Mouse (Mus musculus) kidney, adult 9 months (tissue): ENCODE results near the gene Lmbr1l.
"Not testable (repeated sequence)": the region's sequence is repeated elsewhere in the genome, so short reads cannot be mapped to it uniquely, and the experiment has no call there.

Experiments used
- DNase-seq: peaks from one replicate; pipeline ENCODE4 v3.0.0; 2022

Gene Lmbr1l

DNA sequence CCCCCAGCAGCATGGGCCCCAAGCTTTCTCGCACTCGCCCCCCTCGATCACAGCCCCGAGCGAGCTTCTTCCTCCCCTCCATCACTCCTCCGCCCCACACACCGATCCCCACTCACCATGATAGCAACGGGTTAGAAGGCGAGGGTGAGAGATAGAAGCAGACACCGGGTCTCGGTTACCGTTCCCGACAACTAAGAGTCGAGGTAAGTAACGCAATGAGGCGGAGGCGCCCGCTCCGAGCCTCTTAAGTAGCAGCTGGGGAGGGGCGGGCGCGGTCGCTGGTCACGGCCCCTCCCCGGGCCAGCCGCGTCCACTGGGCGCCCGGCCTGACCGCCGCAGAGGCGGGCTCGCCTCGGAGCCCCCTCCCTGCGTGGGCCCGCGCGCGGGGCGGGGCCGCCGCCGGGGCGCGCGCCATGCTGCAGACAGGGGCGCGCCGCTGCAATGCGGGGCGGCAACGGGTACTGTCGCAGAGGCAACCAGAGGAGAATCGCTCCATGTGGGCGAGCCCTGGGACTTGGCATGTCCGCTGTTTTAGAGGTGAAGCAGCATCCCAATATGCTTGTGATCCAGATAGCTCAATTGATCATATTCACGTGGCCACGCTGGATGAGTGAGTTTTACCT lies 16.3 kb upstream of the Lmbr1l start, which contains the start of gene Tuba1b:
Tuba1b (minus strand) TSS at position 349 of the 623 bp plus-strand sequence.
- DNase-seq: peak; percentile 92

DNA sequence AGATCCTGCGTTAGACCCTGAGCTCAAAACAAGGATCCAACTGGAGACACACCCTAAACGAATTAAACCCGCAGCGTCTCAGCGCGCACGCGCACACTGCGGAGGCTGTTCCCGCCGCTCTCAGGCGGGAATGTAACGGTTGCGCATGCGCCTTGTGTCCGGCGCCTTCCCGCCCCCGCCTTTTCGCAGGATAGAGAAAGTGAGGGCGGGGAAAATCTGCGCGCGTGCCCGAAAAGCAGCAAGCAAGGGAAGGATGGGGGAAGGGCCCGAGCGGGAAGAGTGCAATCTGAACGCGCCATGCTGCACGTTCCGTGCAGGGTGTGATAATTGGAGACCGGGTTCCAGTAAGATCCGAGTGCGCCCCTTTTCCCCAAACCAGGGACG lies 15.8 kb upstream of the Lmbr1l start:
- DNase-seq: peak; percentile 97

DNA sequence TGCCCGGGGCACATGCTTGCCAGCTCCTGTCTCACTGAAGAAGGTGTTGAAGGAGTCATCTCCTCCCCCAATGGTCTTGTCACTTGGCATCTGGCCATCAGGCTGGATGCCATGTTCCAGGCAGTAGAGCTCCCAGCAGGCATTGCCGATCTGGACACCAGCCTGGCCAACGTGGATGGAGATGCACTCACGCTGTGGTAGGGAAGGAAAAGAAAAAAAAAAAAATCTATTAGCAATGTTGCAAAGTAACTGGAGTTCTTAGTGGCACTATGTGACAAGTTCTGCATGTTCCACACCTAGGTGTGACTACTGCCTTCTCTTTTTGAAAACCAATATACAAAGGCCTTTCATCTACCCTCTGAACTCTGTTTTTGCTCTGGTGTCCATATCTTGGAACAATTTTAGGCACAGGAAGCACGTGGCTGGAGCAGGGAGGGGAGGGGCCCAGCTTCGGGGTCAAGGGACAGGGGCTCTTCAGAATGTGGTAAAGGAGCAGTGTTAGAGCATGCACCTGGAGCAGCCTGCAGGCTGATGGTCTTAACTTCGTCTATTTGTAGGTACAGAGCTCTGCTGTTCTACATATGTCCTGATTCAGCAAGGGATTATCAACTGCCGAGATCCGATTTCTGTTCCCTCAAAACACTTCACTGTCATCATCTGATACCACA lies 15.1 kb upstream of the Lmbr1l start:
- DNase-seq: not testable (repeated sequence)

- no peak for DNase-seq
Observed at GRCm38 (mm10) chr15:98930998-98931397, 13.0 kb upstream of the Lmbr1l start.

GRCm38 (mm10) chr15:98930017-98930734 lies 12.1 kb upstream of the Lmbr1l start:
- no peak for DNase-seq

DNA sequence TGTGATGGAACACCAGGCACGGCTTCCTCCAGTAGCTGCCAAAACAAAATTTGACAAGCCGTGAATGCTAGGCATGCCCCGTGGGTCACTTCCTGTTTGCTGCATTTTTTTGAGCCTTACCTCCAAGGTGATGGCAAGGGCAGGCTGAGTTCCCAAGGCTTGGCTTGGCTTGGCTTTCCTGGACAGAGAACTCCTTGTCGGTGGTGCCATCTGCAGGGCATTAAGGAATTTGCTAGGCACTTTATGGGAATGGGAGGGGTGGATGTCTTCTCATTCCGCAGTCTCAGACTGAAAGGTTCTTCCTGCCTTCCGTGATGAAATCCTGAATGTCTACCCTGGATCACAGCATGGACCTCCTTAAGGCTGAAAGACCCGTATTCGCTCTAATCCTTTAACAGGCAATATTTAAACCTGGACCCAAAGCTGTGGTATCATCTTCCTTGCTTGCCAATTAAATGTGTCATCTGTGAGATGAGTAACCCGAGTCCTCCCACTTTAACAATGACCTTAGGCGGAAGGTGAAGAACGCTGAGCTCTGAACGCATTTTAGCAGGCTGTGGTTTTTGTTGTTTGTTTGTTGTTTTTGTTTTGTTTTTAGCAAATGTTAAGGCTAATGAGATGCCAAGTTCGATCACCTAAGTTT lies 10.7 kb upstream of the Lmbr1l start:
- peak; percentile 95 for DNase-seq

DNA sequence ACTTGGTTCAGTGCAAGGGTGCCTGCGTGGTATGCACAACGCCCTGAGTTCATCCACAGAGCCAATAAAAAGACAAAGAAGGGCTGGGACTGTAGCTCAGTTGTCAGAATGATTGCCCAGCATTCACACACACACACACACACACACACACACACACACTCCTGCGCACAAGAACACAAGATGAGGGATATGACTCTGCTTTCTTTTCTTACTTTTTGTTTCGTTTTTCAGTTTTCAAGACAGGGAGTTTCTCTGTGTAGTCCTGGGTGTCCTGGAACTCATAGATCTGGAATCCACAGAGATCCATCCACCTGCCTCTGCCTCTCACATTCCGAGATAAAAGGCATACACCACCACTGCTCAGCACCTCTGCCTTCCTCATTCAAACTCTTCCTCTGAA lies 9.5 kb upstream of the Lmbr1l start:
- DNase-seq: no peak

DNA sequence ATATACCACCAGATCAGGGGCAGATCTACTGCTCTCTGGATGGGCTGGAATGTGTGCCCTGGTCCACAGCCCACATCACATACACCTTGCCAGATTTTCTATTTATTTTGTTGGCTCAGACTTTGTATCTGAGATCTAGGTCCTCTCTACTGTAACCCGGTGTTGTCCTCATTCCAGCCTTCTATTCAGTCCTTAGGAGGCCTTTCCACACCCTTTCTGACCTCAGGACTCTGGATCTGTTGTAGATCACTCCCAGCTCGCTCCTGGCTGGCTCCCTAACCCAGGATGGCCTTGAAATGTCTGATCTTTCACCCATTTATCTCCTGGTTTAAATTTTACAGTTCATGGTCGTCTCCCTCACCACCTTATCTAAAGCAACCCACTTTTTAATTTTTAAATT lies 6.7 kb upstream of the Lmbr1l start:
- DNase-seq: peak; percentile 81

GRCm38 (mm10) chr15:98923031-98923537 lies 5.1 kb upstream of the Lmbr1l start:
- no peak for DNase-seq

GRCm38 (mm10) chr15:98922581-98922980 lies 4.5 kb upstream of the Lmbr1l start:
- DNase-seq: peak; percentile 82

DNA sequence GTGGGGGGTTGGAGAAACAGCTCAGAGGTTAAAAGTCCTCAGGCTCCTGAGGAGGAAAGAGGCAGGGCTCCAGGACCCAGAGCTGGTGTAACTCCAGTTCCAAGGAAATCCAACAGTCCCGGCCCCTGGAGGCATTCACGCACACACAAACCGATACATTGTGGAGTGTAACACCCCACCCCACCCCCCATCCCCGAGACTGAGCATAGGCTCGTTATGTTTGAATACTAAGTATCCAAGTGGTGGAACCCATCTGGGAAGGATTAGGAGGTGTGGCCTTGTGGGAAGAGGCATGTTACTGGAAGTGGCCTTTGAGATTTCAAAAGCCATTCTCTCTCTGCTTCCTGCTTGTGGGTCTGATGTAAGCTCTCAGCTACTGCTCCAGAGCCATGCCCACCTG lies 3.5 kb upstream of the Lmbr1l start:
- no peak for DNase-seq

DNA sequence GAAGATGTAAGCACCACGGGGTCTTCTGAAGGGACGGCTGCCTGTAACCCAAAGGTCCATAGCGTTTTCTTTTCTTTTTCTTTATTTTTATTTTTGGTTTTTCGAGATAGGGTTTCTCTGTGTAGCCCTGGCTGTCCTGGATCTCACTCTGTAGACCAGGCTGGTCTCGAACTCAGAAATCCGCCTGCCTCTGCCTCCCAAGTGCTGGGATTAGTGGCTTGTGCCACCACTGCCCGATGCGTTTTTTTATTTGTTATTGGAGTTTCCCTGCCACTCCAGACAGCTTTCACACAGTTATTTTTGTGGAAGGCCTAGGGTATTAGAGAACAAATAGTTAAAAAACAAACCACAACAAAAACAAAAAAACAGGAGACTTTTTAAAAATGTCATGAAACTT lies 466 bp upstream of the Lmbr1l start:
- DNase-seq: not testable (repeated sequence)

DNA sequence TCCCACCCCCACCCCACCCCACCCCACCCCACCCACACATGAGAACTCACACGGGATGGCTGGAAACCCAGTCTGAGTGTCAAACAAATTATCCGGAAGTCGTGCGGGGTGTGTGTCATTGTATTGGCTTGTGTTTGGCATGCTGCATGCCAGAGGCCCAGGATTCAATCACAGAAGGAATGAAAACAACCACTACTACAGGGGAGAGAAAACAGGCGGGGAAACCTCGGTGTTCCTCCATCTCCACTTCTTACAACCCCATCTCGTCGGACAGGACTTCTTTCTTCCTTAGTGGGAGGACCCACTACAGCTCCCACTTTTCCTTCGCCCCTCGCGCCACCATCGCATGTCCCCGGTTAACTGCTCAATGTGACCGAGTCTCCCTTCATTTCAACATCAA lies 940 bp downstream of the Lmbr1l start:
- peak; percentile 46 for DNase-seq

DNA sequence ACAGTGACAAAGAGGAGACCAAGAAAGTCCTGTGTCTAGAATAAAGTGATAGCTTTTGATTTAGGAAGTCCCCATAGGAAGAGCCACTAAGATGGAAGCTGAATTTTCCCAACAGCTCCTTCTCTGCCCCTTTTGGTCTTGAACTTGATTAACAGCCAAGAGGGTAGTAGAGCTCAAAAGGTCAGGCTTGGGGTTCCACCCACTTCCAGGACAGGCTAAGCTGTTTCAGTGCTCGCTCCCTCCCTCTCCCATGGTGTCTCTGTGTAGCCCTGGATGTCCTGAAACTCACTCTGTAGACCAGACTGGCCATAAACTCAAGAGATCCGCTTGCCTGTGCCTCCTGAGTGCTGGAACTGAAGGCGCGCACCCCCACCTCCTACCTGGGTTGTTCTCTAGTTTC lies 2.0 kb downstream of the Lmbr1l start:
- DNase-seq: peak; percentile 61

DNA sequence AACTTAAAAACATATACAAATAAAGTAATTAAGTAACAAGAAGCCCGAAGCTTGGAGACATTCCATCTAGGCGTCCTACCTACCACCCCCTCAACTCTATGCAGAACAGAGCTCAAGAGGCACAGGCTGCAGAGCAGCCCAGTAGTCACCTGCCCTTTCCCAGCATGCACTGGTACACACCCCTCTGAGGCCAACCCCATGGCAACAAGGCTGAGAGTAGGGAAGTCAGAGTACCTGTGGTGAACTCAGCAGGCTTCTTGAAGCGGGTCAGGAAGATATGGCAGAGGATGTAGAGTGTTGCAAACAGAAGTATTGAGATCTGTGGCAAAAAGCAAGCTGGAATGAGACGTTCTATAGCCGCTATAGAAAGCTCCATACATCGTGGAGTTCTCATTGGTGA lies 3.1 kb downstream of the Lmbr1l start:
- no peak for DNase-seq

GRCm38 (mm10) chr15:98904692-98905091 lies 13.3 kb downstream of the Lmbr1l start:
- peak; percentile 42 for DNase-seq

GRCm38 (mm10) chr15:98902600-98902999 lies 15.4 kb downstream of the Lmbr1l start:
- DNase-seq: no peak

DNA sequence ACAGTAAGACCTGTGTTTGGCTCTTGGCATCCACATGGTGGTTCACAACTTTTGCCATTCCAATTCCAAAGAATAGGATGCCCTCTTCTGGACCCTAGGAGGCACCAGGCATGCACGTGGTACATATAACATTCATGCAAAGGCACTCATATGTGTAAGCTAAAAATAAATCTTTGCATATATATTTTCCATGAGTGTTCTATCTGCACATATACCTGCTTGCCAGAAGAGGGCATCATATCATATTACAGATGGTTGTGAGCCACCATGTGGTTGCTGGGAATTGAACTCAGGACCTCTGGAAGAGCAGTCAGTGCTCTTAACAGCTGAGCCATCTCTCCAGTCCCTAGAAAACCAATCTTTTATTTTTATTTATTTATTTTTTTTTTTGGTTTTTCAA lies 16.5 kb downstream of the Lmbr1l start:
- no peak for DNase-seq

GRCm38 (mm10) chr15:98897928-98898800 lies 19.9 kb downstream of the Lmbr1l start, which contains the start of gene Dhh:
Gene Dhh (minus strand): TSS chr15:98898540.
- DNase-seq: no peak

DNA sequence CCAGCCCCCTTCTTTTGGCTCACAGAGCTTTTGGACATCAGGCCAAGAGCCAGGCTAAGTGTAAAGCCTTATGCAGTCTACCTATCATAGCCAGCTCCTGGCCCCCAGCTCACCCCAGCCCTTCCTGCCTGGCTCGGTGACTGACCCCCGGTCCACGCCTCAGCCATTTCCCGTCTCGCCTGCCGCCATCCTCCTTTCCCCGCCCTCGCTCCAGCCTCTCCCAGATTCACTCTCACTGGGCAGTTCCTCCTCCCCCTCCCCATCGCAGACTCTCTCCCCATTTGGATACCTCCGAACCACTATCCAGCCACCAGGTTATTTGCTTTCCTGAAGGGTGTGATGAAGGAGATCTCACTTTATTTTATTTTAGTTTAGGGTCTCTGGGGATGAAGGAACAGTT lies 20.5 kb downstream of the Lmbr1l start:
- DNase-seq: no peak

- DNase-seq: no peak
Observed at GRCm38 (mm10) chr15:98895635-98896589, 22.1 kb downstream of the Lmbr1l start.
